Mouse (Mus musculus): ENCODE results near the gene Mfap2. TPM values are rescaled to one million over a fixed set of nuclear protein-coding genes. Genes with fewer than 3 reads are reported as not detected.

Gene Mfap2
- total RNA-seq, 2 experiments from 2014 or later = 3.8 to 4.4 TPM

DNA sequence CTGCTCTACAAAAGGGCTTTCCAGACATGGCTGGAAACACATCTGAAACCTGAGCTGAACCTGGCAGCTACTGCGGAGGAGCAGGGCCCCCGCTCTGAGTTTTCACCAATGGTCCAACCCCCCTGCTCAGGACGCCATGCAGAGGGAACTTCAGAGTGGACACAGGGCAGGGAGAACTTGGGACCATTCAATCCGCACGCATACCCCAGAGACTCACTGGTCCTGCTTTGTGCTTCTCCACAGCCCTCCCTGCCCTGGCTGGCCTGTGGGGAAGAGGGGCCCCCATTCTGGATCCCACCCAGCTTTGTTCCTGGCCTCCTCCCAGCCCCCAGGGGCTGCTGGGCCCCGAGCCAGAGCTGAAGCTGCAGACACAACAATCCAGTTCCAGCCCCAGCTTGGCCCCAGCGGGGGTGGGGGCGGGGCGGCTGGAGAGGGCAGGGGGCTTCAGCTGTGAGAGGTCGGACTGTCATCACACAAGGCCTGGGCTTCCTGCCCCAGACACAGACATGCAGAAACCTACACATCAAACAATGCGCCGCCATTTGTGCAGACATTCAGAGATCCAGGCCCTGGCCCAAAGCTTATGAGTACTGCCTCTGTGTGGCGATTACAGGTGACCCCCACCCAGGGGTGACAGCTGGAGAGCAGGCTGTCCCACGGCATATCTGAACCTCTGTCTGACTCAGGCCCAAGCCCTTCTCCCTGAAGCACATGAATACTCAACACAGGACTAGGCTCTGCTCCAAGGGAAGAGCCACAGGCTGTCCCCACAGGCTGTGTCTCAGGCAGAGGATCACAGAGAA, 10.8 kb downstream of the Mfap2 start:
- DNase-seq (ENCODE audit: low spot score in 2 of 2) = no peak

DNA sequence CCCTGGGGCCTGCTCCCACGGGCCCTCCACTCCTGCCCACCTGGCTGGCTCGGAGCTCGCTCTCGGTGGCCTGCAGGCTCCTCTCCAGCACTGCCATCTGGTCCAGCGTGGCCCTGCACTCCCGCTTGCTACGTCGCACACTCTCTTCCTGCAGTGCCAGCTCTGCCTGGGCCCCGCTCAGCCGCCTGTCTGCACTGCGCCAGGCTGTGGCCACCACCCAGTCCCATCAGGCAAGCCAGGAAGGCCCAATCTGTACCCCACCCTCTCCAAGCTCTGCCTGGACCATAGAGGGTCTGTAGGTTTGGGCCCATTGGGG, 11.4 kb downstream of the Mfap2 start:
- no peak for DNase-seq (ENCODE audit: low spot score in 2 of 2)

DNA sequence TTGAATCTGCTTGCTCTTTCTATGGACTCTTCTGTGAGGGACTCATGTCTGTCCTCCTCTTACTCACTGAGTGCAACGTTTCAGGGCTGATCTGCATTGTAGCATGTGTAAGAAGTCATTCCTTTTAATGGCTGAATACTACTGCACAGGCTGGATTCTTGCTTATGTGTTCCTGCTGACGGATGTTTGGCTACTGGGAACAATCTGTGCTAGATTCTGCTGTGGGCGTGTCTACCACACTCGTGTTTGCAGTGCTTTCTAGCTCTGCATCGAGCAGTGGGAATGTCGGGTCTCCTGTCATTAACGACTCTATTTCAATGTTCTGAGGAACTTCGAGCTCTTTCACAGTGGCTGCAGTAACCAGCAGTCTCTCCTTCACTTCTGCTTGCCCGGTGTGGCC, 13.8 kb downstream of the Mfap2 start:
- no peak for DNase-seq (ENCODE audit: low spot score in 2 of 2)

DNA sequence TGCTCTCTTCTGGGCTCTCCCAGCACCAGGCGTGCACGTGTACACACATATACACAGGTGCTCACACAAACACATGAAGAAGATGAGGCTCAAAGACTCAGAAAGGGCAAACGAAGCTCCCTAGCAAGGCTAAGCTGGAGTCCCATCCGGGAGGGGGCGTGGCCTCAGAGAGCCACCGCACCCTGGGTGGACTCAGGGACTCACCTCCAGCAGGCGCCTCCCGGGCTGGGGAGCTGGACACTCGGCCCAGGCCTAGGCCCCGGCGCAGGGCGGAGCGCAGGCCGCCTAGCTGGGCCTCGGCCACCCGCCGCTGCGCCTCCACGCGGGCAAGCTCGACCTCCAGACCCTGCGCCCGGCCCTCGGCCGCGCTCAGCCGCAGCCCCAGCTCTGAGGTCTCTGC, 14.8 kb downstream of the Mfap2 start:
- no peak for DNase-seq (ENCODE audit: low spot score in 2 of 2)

DNA sequence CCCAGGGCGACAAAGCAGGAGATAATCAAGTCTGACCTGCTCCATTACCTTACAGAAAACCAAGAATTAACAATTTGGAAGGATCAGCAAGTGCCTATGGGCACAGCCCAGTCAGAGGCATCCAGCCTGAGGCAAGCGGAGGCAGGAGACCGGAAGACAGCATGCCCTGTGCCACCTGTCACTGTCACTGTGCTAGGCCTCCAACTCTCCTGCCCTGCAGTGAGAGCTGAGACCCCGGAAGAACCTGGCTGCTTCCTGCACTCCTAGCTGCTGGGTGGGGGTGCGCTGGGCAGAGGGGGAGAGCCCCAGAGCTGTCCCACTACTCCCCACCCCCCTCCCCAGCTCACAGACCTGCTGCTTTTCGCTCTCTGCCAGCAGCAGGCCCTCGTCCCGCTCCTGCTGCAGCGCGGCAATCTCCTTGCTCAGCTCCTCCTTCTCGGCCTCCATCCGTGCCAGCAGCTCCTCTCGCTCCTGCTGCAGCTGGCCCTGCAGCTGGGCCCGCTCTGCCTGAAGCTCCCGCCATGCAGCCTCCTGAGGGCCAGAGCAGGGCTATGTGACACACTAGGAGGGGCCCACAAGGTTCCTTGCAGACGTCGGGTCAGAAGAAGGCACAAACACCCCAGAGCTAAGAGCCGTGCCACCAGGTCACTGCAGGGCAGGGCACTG, 20.5 kb downstream of the Mfap2 start:
- DNase-seq (ENCODE audit: low spot score in 2 of 2) = no peak

GRCm38 (mm10) chr4:141031733-141032132, 21.5 kb downstream of the Mfap2 start:
- peak; percentile 78 to 85 for DNase-seq (ENCODE audit: low spot score in 2 of 2)

- DNase-seq (ENCODE audit: low spot score in 2 of 2) = no peak
These were observed 23.7 kb downstream of the Mfap2 start for GRCm38 (mm10) chr4:141033606-141034549.

DNA sequence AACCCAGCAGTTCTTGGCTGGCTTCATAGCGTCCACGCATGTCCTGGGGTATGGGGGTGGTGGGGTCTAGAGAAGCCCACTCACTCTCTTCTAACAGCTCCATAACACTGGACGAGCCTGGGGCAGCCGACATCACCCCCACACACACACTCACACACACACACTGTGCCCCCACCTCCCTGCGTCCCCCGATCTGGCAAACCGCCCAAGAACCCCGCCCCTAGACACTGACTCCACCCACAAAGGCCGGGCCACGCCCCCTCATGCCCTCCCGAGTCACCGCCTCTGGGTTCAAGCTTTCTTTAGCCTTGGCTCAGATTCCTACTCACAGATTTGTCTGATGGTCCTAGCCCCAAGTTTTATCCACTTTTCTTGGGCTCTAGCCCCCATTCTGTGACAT, 30.9 kb downstream of the Mfap2 start:
- DNase-seq (ENCODE audit: low spot score in 2 of 2) = no peak

- peak in 1 of 2 experiments; percentile 63 for DNase-seq (ENCODE audit: low spot score in 2 of 2)
These were observed 34.6 kb downstream of the Mfap2 start for GRCm38 (mm10) chr4:141044816-141045215.

- peak in 1 of 2 experiments; percentile 43 for DNase-seq (ENCODE audit: low spot score in 2 of 2)
These were observed 38.7 kb downstream of the Mfap2 start for GRCm38 (mm10) chr4:141048810-141049475.

DNA sequence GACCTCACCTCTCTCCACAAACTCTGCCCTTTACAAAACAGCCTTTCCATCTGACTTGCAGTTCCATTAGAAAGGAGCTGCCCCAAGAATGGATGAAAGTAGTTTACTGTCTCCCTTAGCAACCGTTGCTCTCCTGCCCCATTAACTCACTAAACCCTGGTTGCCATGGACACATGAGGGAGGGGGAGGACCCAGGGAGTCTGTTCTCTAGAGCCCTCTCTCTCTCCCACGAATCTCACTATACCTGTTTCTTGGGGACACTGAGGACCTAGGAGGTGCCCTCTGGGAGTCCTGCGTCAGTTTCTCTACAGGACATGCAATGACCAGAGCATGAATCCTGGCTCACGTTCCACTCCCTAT, 39.2 kb downstream of the Mfap2 start:
- DNase-seq (ENCODE audit: low spot score in 2 of 2) = peak in 1 of 2 experiments; percentile 52

- DNase-seq (ENCODE audit: low spot score in 2 of 2) = no peak
These were observed 42.2 kb downstream of the Mfap2 start for GRCm38 (mm10) chr4:141052442-141052841.

DNA sequence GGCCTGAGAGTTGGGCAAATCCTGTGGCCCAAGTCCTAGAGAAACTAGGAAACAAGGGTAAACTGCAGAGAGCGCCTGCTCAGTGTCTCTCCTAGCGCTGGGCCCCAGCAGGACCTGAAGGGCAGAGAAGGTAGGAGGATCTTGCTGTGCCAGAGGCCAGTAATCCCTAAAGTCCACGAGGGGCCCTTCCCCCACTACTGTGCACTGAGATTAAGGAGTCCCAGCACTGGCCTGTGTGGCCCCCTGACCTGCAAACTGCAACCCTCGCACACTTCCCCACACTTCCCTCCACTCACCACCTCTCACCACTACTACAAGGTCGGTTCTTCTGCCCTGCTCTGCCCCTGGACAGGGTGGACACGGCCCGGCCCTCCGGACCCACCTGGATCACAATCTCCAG, 42.9 kb downstream of the Mfap2 start:
- DNase-seq (ENCODE audit: low spot score in 2 of 2) = no peak

DNA sequence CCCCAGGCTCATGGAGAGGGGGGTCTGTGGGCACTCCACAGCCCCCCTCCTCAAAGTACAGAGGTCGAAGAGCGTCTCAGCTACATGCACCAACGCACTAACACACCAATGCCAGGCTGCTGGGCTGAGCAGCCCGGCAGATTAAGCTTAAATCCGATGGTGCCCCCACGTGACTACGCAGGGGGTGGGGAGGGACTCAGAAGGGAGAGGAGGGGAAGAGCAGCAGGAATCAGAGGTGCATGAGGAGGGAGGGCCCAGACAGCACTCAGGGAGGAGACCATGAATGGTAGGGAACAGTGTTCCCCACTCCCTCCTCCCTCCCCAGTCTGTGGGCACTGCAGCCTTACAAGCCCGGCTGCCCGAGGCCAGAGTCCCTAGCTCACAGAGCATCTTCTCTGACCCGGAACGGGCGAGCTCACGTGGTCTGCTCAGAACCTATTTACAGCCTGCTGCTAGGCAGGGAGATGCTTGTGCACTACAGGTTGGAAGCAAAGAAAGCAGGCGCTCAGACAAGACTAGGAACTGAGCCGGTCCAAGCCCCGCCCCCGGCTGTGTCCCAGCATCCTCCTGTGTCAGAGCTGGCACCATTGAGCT, 43.4 kb downstream of the Mfap2 start:
- peak; percentile 73 to 80 for DNase-seq (ENCODE audit: low spot score in 2 of 2)

DNA sequence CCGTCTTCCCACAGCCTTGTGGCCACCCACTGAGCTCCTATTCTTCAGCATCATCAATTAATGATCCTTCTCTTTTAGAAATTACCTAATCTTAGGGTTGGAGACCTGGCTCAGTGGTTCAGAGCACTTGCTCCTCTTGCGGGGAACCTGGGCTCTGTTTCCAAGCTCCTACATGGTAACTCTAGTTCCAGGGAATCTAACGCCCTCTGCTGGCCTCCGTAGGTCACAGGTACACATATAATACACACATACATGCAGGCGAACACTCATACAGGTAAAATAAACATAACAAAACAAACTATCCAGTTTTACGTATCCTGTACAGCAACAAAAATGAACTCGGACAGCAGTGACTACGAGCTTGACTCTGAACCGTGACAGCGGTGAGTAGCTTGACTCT, 46.8 kb downstream of the Mfap2 start:
- no peak for DNase-seq (ENCODE audit: low spot score in 2 of 2)

GRCm38 (mm10) chr4:141058835-141059234, 48.6 kb downstream of the Mfap2 start:
- no peak for DNase-seq (ENCODE audit: low spot score in 2 of 2)

DNA sequence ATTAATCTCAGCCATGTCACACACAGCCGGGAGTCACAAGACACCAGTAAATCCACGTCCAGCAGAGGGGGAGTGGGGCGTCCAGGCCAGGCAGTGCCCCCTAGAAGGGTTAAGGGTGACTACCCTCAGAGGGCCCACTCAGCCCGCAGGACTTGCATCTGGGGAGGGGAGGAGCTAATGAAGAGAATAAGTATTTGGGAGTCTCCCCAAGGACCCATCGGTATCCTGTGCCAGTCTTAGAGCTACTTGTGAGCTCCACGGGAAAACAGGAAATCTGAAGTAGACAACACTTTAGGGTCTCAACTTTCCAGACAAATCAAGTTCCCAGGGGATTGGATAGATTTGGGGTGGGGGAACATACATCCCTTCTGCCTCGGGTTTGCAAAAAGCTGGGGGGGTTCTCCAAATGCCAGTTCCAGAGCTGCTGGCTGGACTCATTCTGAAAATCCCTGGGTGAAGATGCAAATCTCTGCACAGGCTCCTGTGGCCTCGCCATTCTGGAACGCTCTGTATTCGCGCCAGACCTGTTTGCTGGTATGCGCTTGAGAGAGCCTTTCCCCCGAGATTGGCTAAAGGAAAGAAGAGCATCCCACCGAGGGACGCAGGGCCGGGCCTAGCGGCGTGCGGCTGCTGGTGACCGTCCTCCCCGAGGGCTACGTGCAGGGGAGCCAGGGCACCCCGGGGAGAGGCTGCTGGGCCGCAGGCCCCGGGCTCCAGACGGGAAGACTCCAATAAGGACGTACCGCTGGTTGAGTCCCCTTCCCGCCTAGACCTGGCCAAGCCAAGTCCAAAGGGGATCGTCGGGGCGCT, 49.6 kb downstream of the Mfap2 start:
- no peak for DNase-seq (ENCODE audit: low spot score in 2 of 2)

DNA sequence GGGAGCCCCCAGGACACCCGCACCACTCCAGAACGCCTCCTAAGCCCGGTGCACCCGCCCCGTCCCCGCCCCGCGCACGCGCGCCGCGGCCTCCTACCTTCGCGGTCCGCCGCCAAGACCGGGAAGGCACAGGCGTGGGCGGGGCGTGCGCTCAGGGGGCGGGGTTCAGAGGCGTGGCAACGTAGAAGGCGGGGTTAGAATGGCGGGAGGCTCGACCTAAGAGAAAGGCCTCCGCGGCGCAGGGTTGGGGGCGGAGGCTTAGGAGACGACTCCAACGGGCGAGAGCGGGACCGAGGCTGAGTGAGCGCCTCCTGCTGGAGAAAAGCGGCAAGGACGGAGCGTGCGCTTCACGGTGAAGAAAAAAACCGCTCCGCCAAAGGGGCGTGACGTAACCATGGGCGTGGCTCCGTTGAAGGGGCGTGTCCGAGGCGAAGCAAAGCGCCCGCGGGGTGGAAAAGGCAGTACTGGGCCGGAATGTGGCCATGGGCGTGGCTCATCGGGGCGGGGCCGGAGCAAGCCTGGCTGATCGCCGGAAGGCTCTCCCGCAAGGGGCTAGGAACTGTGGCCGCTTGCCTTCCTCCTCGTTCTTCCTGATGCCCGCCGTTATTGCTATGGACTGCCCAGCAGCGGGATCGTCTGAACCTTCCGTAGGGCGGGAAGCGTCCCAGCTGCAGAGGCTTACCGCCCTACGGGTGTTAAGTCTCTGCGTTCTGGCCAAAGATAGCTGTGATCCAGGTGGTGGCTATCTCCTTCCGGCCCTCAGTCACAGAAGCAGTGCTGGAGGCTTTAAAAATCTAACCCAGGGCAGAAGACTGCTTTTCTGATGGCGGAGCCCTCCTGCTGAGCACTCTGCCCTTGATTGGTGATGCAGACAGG, 50.4 kb downstream of the Mfap2 start, which contains the start of gene Crocc:
Gene Crocc, minus strand, starts transcription at position 125 of the 876 bp plus-strand sequence.
- DNase-seq (ENCODE audit: low spot score in 2 of 2) = peak; percentile 98 to 99

DNA sequence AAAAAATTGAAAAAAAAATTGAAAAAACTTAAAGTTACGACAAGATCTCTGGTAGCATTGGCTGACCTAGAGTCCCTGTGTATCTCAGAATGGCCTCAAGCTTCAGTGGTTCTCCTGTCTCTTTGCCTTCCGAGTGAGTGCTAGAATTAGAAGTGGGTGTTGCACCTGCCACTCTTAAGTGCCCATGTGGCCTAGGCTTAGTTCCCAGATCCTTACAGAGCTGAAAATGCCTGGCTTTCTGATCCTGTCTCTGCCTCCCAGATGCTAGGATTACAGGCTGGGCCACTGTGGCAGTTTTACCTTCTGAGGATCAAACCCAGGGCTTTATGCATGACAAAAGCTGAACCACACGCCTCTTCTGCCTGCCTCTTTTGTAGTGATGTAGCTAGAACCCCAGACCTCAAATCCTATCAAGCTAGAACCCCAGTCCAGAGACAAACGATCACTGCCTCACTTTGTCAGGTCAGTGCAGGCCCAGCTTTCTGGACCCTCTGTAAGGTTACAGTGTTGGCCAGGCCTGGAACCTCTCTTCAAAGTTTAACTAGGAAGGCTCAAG, 54.0 kb downstream of the Mfap2 start:
- no peak for DNase-seq (ENCODE audit: low spot score in 2 of 2)

Measured in left cerebral cortex, adult 18-20 months (tissue).